Mouse (Mus musculus) hindbrain, embryonic 16.5 days (tissue): ENCODE measurements around the gene Usp6nl. TPM values are rescaled to one million over a fixed set of nuclear protein-coding genes. Genes with fewer than 3 reads are reported as not detected.

Source experiments
- ATAC-seq: fragments of 200-750 bp; cut with Nextera tagmentation; 2 replicates; pipeline ENCODE4 v1.8.0; 2017; ENCODE audit warnings: moderate TSS enrichment, moderate library complexity
- H3K27ac ChIP-seq: fragments of 300-500 bp; sonication (generic); 2 replicates; pipeline ENCODE4 v1.5.1; 2014; ENCODE audit warnings: low read depth, mild to moderate bottlenecking, control low read depth, low read length, moderate library complexity
- H3K27me3 ChIP-seq: fragments of 300-500 bp; sonication (generic); replicated peaks from 2 replicates; pipeline ENCODE4 v1.6.1; 2014; ENCODE audit warnings: low read length; ENCODE audit not compliant: control insufficient read depth, insufficient read depth
- H3K36me3 ChIP-seq: fragments of 300-500 bp; sonication (generic); 2 replicates; pipeline ENCODE4 v1.6.1; 2014; ENCODE audit warnings: mild to moderate bottlenecking, low read length, moderate library complexity, mixed read lengths; ENCODE audit not compliant: control insufficient read depth, insufficient read depth
- H3K4me1 ChIP-seq: fragments of 300-500 bp; sonication (generic); 2 replicates; pipeline ENCODE4 v1.6.1; 2014; ENCODE audit warnings: low read depth, low read length; ENCODE audit not compliant: control insufficient read depth, insufficient read depth
- H3K4me2 ChIP-seq: fragments of 300-500 bp; sonication (generic); 2 replicates; pipeline ENCODE4 v1.6.1; 2014; ENCODE audit warnings: mild to moderate bottlenecking, low read length, control low read depth, moderate library complexity
- H3K4me3 ChIP-seq: fragments of 300-500 bp; sonication (generic); 2 replicates; pipeline ENCODE4 v1.5.1; 2014; ENCODE audit warnings: mild to moderate bottlenecking, low read length, control low read depth, moderate library complexity
- H3K9ac ChIP-seq: fragments of 300-500 bp; sonication (generic); 2 replicates; pipeline ENCODE4 v1.6.1; 2014; ENCODE audit warnings: low read depth, mild to moderate bottlenecking, control low read depth, low read length, moderate library complexity
- H3K9me3 ChIP-seq: fragments of 300-500 bp; sonication (generic); 2 replicates; pipeline ENCODE4 v1.6.1; 2014; ENCODE audit warnings: mild to moderate bottlenecking, low read length, moderate library complexity; ENCODE audit not compliant: control insufficient read depth
- WGBS: fragments of 180-500 bp; shearing (Covaris S2); extraction: QIAGEN DNeasy Blood & Tissue Kit; methylation state at CpG from one replicate; pipeline ENCODE4 v1.1.7; 2014; 5-methylcytosine and 5-hydroxymethylcytosine counted together
- polyA plus RNA-seq: library from polyadenylated mRNA; unstranded; fragments of >200 nt; fragmentation: Nextera tagmentation; extraction: Ambion mirVana; gene quantifications from 2 replicates; pipeline ENCODE4 v1.2.1, GENCODE M21; 2015

Usp6nl gene
- polyA plus RNA-seq, 1 experiment from 2014 or later: 6.0 TPM

DNA sequence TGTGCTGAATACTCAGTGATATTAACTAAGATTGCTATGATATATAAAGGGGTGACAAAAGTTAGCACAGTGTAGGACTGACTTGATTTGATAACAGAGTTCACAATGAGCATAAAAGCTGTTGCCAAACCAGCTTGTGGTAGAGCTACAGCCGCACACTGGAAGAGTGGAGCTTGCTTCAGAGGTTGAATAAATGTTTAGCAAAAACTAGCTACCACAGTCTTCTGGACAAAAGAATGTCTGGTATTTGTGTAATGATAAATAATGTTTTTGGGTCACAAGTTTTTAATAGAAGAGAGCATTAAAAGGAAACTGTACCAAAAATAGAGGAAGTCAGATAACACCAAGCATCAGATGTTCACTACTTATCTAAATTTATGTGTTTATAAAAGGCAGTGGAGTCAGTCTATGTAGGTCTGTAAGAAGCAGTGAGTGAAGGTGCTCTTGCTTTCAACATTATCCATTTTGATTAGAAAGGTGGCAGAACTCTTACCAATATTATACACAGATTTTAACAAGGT is 74.2 kb downstream of the Usp6nl start:
- H3K4me3 ChIP-seq: no peak overlapping the region
- H3K9ac ChIP-seq: no peak overlapping the region
- H3K9me3 ChIP-seq: no peaks in the 10 kb centered on the region

DNA sequence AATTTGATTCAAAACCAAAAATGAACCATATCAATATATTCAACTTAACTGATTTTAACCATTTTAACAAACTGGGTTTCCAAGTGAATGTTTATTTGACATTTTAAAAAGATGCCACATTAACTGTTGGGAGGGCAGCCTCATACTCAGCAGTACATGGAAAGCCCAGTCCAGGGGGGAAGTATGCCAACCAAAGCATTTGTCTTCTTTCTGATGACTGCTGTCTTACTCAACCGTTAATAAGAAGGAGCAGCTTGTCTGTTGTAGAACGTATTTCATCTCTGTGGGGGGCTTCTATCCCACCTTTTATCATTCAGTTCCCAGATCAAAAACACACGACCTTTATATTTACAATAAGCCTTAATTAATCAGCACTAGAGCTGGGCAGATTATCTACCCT is 74.7 kb downstream of the Usp6nl start:
- 46% methylated on average over 3 of the region's 3 CpGs for WGBS
- no peak overlapping the region for H3K27ac ChIP-seq
- H3K4me3 ChIP-seq: no peak overlapping the region
- H3K4me2 ChIP-seq: no peak overlapping the region
- no peak overlapping the region for H3K9ac ChIP-seq
- no peak for ATAC-seq
- no peaks in the 10 kb centered on the region for H3K4me1 ChIP-seq
- no peaks in the 10 kb centered on the region for H3K36me3 ChIP-seq
- H3K27me3 ChIP-seq: no peaks in the 10 kb centered on the region
- H3K9me3 ChIP-seq: no peaks in the 10 kb centered on the region

More for the DNA sequence above, 74.2 kb downstream of the Usp6nl start:
- no peak overlapping the region for H3K27ac ChIP-seq
- H3K36me3 ChIP-seq: no peaks in the 10 kb centered on the region
- ATAC-seq: no peak
- no peak overlapping the region for H3K4me2 ChIP-seq
- no peaks in the 10 kb centered on the region for H3K4me1 ChIP-seq
- WGBS: 82% methylated on average over 1 of the region's 1 CpGs
- no peaks in the 10 kb centered on the region for H3K27me3 ChIP-seq

DNA sequence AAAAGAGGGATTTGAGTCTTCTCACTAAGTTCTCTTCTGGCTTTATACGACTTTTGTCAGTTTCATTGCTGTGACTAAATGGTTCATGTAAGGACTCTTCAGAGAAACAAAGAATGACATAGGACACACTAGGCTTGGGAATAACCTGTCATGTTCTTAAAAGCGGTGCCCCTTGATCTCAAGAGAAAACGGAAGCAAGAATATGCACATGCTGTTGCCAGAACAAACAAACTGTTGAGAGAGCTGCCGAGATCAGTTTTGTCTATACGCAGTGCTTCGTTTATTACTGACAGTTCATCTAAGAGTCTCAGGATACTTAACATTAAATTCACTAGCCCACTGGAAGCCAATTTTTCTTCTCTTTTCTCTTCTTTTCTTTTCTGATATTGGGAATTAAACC is 76.4 kb downstream of the Usp6nl start:
- 82% methylated on average over 6 of the region's 6 CpGs for WGBS
- no peak overlapping the region for H3K4me2 ChIP-seq
- no peak overlapping the region for H3K4me3 ChIP-seq
- no peaks in the 10 kb centered on the region for H3K9me3 ChIP-seq
- no peaks in the 10 kb centered on the region for H3K36me3 ChIP-seq
- peaks cover 4% of the 10 kb centered on the region; the same call in 1 of the 2 replicates for H3K4me1 ChIP-seq
- H3K9ac ChIP-seq: no peak overlapping the region
- no peaks in the 10 kb centered on the region for H3K27me3 ChIP-seq
- ATAC-seq: no peak
- no peak overlapping the region for H3K27ac ChIP-seq

DNA sequence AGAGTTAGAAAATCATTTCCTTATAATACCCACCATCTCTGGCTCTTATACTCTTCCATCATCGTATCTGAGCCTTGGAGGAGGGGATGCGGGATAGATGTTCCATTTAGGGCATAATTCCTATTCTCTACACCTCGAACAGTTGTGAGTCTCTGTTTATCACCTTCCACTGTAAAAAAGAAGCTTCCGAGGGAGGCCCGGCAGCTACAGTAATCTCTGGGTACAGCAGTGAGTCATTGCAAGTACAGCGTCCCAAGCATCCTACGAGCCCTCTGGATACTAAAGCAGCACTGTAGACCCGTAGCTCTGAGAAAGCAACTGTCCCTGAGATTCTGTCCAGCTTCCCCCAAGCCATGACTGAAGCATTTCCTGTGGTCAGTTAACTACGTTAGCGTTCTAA is 78.6 kb downstream of the Usp6nl start:
- Histone ChIP-seq H3K36me3 (no peaks in the 10 kb centered on the region), H3K4me1 (peaks cover 14% of the 10 kb centered on the region), H3K4me2 (no peak overlapping the region), H3K9ac (no peak overlapping the region), H3K4me3 (no peak overlapping the region), H3K9me3 (no peaks in the 10 kb centered on the region), H3K27ac (no peak overlapping the region), H3K27me3 (no peaks in the 10 kb centered on the region)
- WGBS: 89% methylated on average over 10 of the region's 10 CpGs
- no peak for ATAC-seq

DNA sequence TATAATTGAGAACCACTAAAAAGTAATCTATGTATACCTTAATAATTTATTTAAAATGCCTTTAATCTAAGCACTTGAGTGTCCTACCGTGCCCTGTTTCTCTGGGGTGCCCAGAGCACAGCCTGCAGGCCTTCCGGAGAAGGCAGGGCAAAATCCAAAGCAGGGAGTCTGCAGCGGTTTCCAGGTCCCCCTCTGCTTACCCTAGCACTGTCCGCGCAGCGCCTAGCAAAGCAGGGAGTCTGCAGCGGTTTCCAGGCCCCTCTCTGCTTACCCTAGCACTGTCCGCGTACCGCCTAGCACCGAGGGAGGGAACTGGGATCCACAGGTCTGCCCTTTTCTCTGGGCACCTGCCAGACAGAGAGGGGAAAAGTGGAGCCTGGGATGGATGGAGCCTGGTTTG is 80.9 kb downstream of the Usp6nl start:
- Histone ChIP-seq H3K4me2 (no peak overlapping the region), H3K27me3 (no peaks in the 10 kb centered on the region), H3K9me3 (no peaks in the 10 kb centered on the region), H3K4me3 (no peak overlapping the region), H3K4me1 (peaks cover 14% of the 10 kb centered on the region), H3K36me3 (no peaks in the 10 kb centered on the region), H3K27ac (no peak overlapping the region), H3K9ac (no peak overlapping the region)
- WGBS: 14% methylated on average over 11 of the region's 11 CpGs
- ATAC-seq: peak; percentile 43; the same call in 1 of the 2 replicates

DNA sequence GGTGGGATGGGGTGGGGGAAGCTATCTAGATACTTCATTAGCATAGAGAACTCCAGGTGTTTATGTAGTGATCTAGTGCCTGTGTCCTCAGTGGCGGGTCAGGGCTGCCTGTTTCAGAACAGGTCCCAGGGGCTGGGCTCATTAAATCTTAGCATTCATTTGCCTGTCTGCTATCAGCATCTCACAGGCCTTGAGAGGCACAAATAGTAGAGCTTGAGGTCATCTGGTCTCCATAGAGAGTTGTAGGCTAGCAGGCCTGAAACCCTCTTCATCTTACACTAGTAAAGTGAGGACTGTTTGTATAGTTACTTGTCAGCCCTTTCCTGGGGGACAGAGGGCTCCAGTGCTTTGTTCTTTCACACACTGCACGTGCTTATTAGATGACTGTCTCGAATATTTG is 81.5 kb downstream of the Usp6nl start:
- peaks cover 14% of the 10 kb centered on the region for H3K4me1 ChIP-seq
- H3K27me3 ChIP-seq: no peaks in the 10 kb centered on the region
- WGBS: 41% methylated on average over 3 of the region's 3 CpGs
- H3K36me3 ChIP-seq: no peaks in the 10 kb centered on the region
- no peak for ATAC-seq
- H3K27ac ChIP-seq: no peak overlapping the region
- H3K4me3 ChIP-seq: no peak overlapping the region
- H3K9me3 ChIP-seq: no peaks in the 10 kb centered on the region
- no peak overlapping the region for H3K4me2 ChIP-seq
- no peak overlapping the region; the same call in 1 of the 2 replicates for H3K9ac ChIP-seq

DNA sequence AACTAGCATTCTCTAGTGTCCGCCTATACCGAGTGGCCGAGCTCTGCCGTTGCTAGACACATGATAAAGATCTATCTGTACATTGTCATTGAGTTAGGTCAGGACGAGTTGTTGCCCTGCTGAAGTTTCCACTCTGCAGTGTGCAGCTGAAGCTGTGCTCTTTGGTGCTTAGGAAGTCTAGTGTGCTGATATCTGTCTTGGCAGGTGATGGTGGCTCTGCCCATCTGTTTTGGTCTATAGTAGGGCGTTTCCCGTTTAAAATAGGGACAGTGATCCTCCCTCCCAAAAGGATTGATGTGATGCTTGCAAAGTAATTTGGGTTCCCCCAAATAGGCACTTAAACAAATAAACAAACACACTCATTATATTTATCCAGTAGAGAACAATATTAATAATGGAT is 82.2 kb downstream of the Usp6nl start:
- Histone ChIP-seq H3K27me3 (no peaks in the 10 kb centered on the region), H3K4me2 (no peak overlapping the region), H3K36me3 (no peaks in the 10 kb centered on the region), H3K27ac (no peak overlapping the region), H3K4me3 (no peak overlapping the region), H3K9ac (no peak overlapping the region), H3K9me3 (no peaks in the 10 kb centered on the region), H3K4me1 (peaks cover 14% of the 10 kb centered on the region)
- no peak; the same call in 1 of the 2 replicates for ATAC-seq
- 69% methylated on average over 7 of the region's 7 CpGs for WGBS

DNA sequence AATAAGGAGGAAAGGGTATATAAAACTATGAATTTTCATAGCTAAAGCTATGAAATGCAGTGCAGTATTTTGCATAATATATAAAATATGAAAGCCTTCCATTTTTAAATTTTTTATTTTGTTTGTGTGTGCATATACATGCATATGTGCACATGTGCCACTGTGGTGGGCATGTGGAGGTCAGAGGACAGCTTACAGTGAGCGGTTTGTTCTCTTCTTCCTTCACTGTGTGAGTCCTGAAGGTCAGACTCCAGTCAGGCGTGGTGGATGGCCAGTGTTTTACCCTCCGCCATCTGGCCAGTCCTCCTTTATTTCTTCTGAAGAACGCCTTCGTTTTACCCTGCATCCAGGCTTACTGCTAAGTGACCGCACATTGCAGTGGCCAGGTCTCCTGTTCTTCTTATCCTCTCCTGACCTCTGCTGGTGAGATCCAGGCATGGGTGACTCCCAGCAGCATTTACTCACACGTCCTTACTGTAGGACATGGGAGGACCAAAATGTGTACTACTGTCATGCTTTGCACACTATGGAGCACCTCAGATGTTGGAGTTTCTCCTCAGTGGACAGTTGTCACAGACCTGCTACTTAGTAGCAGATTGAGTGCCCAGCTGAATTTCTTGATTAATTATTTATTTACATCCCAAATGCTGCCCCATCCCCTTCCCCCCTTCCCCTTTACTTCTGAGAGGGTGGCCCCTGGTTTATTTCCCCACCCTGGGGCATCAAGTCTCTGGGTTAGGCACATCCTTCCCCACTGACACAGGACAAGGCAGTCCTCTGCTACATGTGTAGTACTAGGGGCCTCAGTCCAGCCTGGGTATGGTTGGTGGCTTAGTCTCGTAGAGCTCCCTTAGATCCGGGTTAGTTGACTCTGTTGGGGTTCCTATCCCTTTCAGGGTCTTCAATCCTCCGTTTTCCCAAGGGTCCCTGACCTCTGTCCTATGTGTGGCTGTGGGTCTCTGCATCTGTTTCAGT is 82.9 kb downstream of the Usp6nl start:
- Histone ChIP-seq H3K36me3 (no peaks in the 10 kb centered on the region), H3K9ac (peak overlapping the region; percentile 31; the same call in 1 of the 2 replicates), H3K27me3 (no peaks in the 10 kb centered on the region), H3K4me2 (no peak overlapping the region), H3K4me1 (peaks cover 14% of the 10 kb centered on the region), H3K27ac (no peak overlapping the region), H3K4me3 (no peak overlapping the region), H3K9me3 (no peaks in the 10 kb centered on the region)
- peak; percentile 93 for ATAC-seq
- WGBS: 27% methylated on average over 10 of the region's 10 CpGs

DNA sequence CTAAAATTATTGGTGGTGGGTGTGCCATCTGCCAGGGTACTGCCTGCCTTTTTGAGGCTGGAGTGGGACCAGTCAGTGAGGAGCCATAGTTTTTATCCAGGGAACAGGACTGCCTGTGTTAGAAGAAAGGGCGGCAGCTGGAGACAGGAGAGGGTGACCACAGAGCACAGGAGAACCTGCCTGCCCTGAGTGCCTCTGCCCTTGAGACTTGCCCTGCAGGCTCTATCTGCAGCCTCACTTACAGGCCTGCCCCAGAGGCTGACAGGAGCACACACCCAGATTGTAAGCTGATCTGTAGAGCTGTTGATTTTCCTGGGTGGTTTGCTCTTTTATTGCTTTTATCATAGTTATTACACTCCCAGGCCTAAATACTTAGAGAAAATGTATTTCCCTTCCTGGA is 85.2 kb downstream of the Usp6nl start:
- WGBS: 89% methylated on average over 1 of the region's 1 CpGs
- no peak for ATAC-seq
- no peak overlapping the region for H3K9ac ChIP-seq
- no peaks in the 10 kb centered on the region for H3K9me3 ChIP-seq
- H3K36me3 ChIP-seq: no peaks in the 10 kb centered on the region
- no peak overlapping the region for H3K27ac ChIP-seq
- no peak overlapping the region for H3K4me2 ChIP-seq
- no peak overlapping the region for H3K4me3 ChIP-seq
- no peaks in the 10 kb centered on the region for H3K27me3 ChIP-seq
- peaks cover 14% of the 10 kb centered on the region for H3K4me1 ChIP-seq
